Mouse (Mus musculus) stomach, embryonic 14.5 days (tissue): Measurements from ENCODE around the gene Mbtps1. TPM values are rescaled to one million over a fixed set of nuclear protein-coding genes. Genes with fewer than 3 reads are reported as not detected.

Source experiments
- ATAC-seq: fragments of 200-750 bp; cut with Nextera tagmentation; 2 replicates; pipeline ENCODE4 v1.8.0; 2017; ENCODE audit warnings: low read depth, moderate TSS enrichment; ENCODE audit not compliant: insufficient number of reproducible peaks, insufficient read depth, low FRiP score
- H3K27ac ChIP-seq: fragments of 300-500 bp; sonication (generic); 2 replicates; pipeline ENCODE4 v1.5.1; 2014; ENCODE audit warnings: mild to moderate bottlenecking, low read length, moderate library complexity, mixed read lengths
- H3K27me3 ChIP-seq: fragments of 300-500 bp; sonication (generic); 2 replicates; pipeline ENCODE4 v1.6.1; 2014; ENCODE audit warnings: low read length, control low read depth, mixed read lengths; ENCODE audit not compliant: control insufficient read depth, insufficient read depth
- H3K36me3 ChIP-seq: fragments of 300-500 bp; sonication (generic); 2 replicates; pipeline ENCODE4 v1.6.1; 2014; ENCODE audit warnings: mild to moderate bottlenecking, control low read depth, low read length, moderate library complexity, mixed read lengths; ENCODE audit not compliant: control insufficient read depth, insufficient read depth
- H3K4me1 ChIP-seq: fragments of 300-500 bp; sonication (generic); 2 replicates; pipeline ENCODE4 v1.6.1; 2014; ENCODE audit warnings: low read length, control low read depth, mixed read lengths; ENCODE audit not compliant: control insufficient read depth, insufficient read depth
- H3K4me2 ChIP-seq: fragments of 300-500 bp; sonication (generic); replicated peaks from 2 replicates; pipeline ENCODE4 v1.6.1; 2014; ENCODE audit warnings: low read depth, low read length, control low read depth
- H3K4me3 ChIP-seq: fragments of 300-500 bp; sonication (generic); 2 replicates; pipeline ENCODE4 v1.5.1; 2014; ENCODE audit warnings: low read depth, low read length, control low read depth
- H3K9ac ChIP-seq: fragments of 300-500 bp; sonication (generic); replicated peaks from 2 replicates; pipeline ENCODE4 v1.6.1; 2014; ENCODE audit warnings: low read depth, mild to moderate bottlenecking, control low read depth, low read length, moderate library complexity, mixed read lengths
- H3K9me3 ChIP-seq: fragments of 300-500 bp; sonication (generic); 2 replicates; pipeline ENCODE4 v1.6.1; 2016; ENCODE audit warnings: low read depth, low read length, control low read depth; ENCODE audit not compliant: control insufficient read depth
- WGBS: fragments of 180-500 bp; shearing (Covaris S2); extraction: QIAGEN DNeasy Blood & Tissue Kit; methylation state at CpG from one replicate; pipeline ENCODE4 v1.1.7; 2014; 5-methylcytosine and 5-hydroxymethylcytosine counted together
- polyA plus RNA-seq: library from polyadenylated mRNA; unstranded; fragments of >200 nt; fragmentation: Nextera tagmentation; extraction: Ambion mirVana; gene quantifications from 2 replicates; pipeline ENCODE4 v1.2.1, GENCODE M21; 2014

Mbtps1 gene
- polyA plus RNA-seq, 1 experiment from 2014 or later: 115 TPM

GRCm38 (mm10) chr8:119555861-119556260 is 2.7 kb downstream of the Mbtps1 start:
- Histone ChIP-seq H3K9ac (no peak overlapping the region), H3K27ac (no peak overlapping the region), H3K4me3 (no peak overlapping the region), H3K4me1 (peaks cover 15% of the 10 kb centered on the region; the same call in 1 of the 2 replicates), H3K9me3 (no peaks in the 10 kb centered on the region), H3K27me3 (no peaks in the 10 kb centered on the region), H3K4me2 (no peak overlapping the region), H3K36me3 (no peaks in the 10 kb centered on the region)
- WGBS: 91% methylated on average over 6 of the region's 6 CpGs
- ATAC-seq: no peak

- H3K4me1 ChIP-seq: peaks cover 14% of the 10 kb centered on the region; the same call in 1 of the 2 replicates
- no peak overlapping the region for H3K4me2 ChIP-seq
- no peaks in the 10 kb centered on the region; the same call in 1 of the 2 replicates for H3K36me3 ChIP-seq
- no peak for ATAC-seq
- no peaks in the 10 kb centered on the region for H3K9me3 ChIP-seq
- 78% methylated on average over 2 of the region's 2 CpGs for WGBS
- no peaks in the 10 kb centered on the region for H3K27me3 ChIP-seq
- no peak overlapping the region for H3K27ac ChIP-seq
- no peak overlapping the region for H3K9ac ChIP-seq
- H3K4me3 ChIP-seq: no peak overlapping the region
These were observed 5.6 kb downstream of the Mbtps1 start for GRCm38 (mm10) chr8:119552967-119553366.

- H3K4me3 ChIP-seq: no peak overlapping the region
- H3K36me3 ChIP-seq: peaks cover 20% of the 10 kb centered on the region
- WGBS: 64% methylated on average over 7 of the region's 7 CpGs
- no peak for ATAC-seq
- H3K9me3 ChIP-seq: no peaks in the 10 kb centered on the region
- no peak overlapping the region for H3K27ac ChIP-seq
- H3K4me1 ChIP-seq: 0 out of 2 replicates have a peak, but pooled peaks cover 7% of the 10 kb centered on the region
- no peaks in the 10 kb centered on the region for H3K27me3 ChIP-seq
- no peak overlapping the region for H3K4me2 ChIP-seq
- H3K9ac ChIP-seq: no peak overlapping the region
These were observed 9.9 kb downstream of the Mbtps1 start for GRCm38 (mm10) chr8:119548560-119549113.

- no peak overlapping the region for H3K4me3 ChIP-seq
- H3K27ac ChIP-seq: no peak overlapping the region; the same call in 1 of the 2 replicates
- 65% methylated on average over 18 of the region's 18 CpGs for WGBS
- no peak overlapping the region for H3K4me2 ChIP-seq
- ATAC-seq: no peak
- no peak overlapping the region for H3K9ac ChIP-seq
- H3K4me1 ChIP-seq: 0 out of 2 replicates have a peak, but pooled peaks cover 7% of the 10 kb centered on the region
- H3K27me3 ChIP-seq: no peaks in the 10 kb centered on the region
- peaks cover 34% of the 10 kb centered on the region for H3K36me3 ChIP-seq
- H3K9me3 ChIP-seq: no peaks in the 10 kb centered on the region
These were observed 11.4 kb downstream of the Mbtps1 start for GRCm38 (mm10) chr8:119547019-119547691.

DNA sequence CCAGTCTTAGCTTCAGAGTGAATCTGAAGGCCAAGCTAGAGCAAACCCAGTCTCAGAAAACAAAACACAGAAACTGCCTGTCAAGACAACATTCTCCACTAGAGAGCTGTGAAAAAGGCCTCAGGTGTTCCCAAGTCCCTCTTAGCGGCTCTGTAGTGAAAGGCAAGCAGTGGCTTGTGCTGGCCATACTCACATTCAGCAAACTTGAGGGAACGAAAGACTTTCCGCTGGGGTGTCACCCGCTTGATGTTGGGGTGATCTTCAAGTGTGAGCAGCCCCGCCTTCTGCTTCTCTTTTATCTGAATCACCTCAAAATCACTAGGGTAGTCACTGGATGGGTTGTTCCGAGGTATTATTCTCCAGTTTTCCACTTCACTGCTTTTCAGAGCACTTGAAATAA is 12.7 kb downstream of the Mbtps1 start:
- H3K4me2 ChIP-seq: no peak overlapping the region
- no peak for ATAC-seq
- no peak overlapping the region for H3K4me3 ChIP-seq
- no peak overlapping the region for H3K9ac ChIP-seq
- no peaks in the 10 kb centered on the region for H3K9me3 ChIP-seq
- H3K27me3 ChIP-seq: no peaks in the 10 kb centered on the region
- H3K27ac ChIP-seq: no peak overlapping the region
- peaks cover 47% of the 10 kb centered on the region for H3K36me3 ChIP-seq
- H3K4me1 ChIP-seq: 0 out of 2 replicates have a peak, but pooled peaks cover 7% of the 10 kb centered on the region
- 94% methylated on average over 6 of the region's 6 CpGs for WGBS

GRCm38 (mm10) chr8:119545180-119545579 is 13.4 kb downstream of the Mbtps1 start:
- H3K9ac ChIP-seq: no peak overlapping the region
- 77% methylated on average over 6 of the region's 6 CpGs for WGBS
- no peak overlapping the region for H3K4me3 ChIP-seq
- H3K4me1 ChIP-seq: 0 out of 2 replicates have a peak, but pooled peaks cover 7% of the 10 kb centered on the region
- no peak for ATAC-seq
- no peaks in the 10 kb centered on the region for H3K27me3 ChIP-seq
- H3K9me3 ChIP-seq: no peaks in the 10 kb centered on the region
- H3K4me2 ChIP-seq: no peak overlapping the region
- H3K36me3 ChIP-seq: peaks cover 53% of the 10 kb centered on the region
- no peak overlapping the region for H3K27ac ChIP-seq

DNA sequence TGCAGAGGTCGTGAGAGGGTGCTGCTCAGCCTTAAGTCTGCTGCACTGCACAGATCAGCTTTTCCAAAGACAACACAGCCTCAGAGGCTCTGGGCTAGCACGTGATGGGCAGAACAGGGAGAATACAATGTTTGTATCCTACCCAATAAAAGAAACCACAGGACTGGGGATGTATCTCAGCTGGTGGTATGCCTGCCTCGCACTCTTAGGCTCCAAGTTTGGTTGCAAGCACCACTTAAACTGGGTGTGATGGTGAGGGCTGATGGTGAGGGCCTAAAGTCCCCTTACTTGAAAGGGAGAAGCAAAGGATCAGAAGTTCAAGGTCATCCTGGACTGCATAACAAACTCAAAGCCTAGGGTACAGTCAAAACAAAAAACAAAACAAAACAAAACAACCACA is 13.9 kb downstream of the Mbtps1 start:
- Histone ChIP-seq H3K27ac (no peak overlapping the region), H3K9me3 (no peaks in the 10 kb centered on the region), H3K9ac (no peak overlapping the region), H3K36me3 (peaks cover 59% of the 10 kb centered on the region), H3K27me3 (no peaks in the 10 kb centered on the region), H3K4me1 (0 out of 2 replicates have a peak, but pooled peaks cover 7% of the 10 kb centered on the region), H3K4me2 (no peak overlapping the region), H3K4me3 (no peak overlapping the region)
- no peak for ATAC-seq
- WGBS: 90% methylated on average over 3 of the region's 3 CpGs

DNA sequence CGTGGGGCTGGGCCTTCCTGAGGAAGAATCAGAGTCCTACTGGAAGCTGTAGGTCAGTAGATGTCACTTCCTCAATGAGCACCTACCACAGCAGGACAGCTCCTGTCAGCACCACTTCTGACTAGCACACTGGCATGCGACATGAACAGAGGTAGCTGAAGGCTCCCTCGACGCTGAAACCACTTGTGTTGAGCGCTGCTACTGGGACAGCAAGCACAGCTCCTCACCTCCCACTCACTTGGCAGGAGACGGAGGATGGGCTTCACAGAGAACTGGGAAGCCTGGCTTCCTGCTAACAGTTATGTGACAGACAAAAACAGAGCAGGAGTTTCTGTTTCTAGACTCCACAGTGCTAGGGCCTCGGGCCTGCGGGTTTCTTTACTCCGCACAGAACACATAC is 26.6 kb downstream of the Mbtps1 start:
- no peaks in the 10 kb centered on the region for H3K9me3 ChIP-seq
- peaks cover 89% of the 10 kb centered on the region for H3K36me3 ChIP-seq
- WGBS: 91% methylated on average over 9 of the region's 9 CpGs
- H3K9ac ChIP-seq: no peak overlapping the region
- no peak overlapping the region for H3K4me2 ChIP-seq
- no peaks in the 10 kb centered on the region for H3K4me1 ChIP-seq
- H3K27ac ChIP-seq: no peak overlapping the region
- no peak overlapping the region for H3K4me3 ChIP-seq
- ATAC-seq: no peak
- H3K27me3 ChIP-seq: no peaks in the 10 kb centered on the region
